Mouse (Mus musculus) megakaryocyte, embryonic 14.5 days (primary cell): ENCODE data around the gene Tmem135.

Experiments used
- FLI1 ChIP-seq: IDR thresholded peaks from 2 replicates; pipeline ENCODE4 v1.6.1; 2012; ENCODE audit warnings: low read length, inconsistent platforms, mixed read lengths
- GATA1 ChIP-seq: IDR thresholded peaks from 3 replicates; pipeline ENCODE4 v1.6.1; 2012; ENCODE audit warnings: mixed read lengths, low read length, inconsistent platforms, borderline replicate concordance

DNA sequence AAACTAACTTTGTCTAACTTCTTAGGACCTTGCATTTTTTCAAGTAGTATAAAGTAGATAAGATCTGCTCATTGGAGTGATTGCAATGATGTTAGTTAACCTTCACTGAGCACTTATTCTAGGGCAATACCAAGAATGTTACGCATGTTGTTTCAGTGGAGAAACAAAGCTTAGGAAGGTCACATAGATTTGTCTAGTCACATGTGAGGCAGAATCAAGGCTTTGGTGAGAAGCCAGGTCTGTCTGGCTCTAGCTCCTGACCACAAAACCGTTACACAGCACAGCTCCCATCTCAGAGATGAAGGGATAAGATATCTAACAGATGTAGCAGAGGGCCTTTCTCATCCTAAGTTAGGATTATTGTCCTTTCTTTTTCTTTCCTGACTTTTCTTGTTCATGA is 13.4 kb downstream of the Tmem135 start:
- TF ChIP-seq GATA1, result no peak
- no peak for TF ChIP-seq FLI1
